Mouse (Mus musculus) stomach, embryonic 14.5 days (tissue): Measurements from ENCODE around the gene Trim7. TPM values are rescaled to one million over a fixed set of nuclear protein-coding genes. Genes with fewer than 3 reads are reported as not detected.

ENCODE experiments used
- polyA plus RNA-seq: library from polyadenylated mRNA; unstranded; fragments of >200 nt; fragmentation: Nextera tagmentation; extraction: Ambion mirVana; gene quantifications from 2 replicates; pipeline ENCODE4 v1.2.1, GENCODE M21; 2014

The Trim7 gene
- polyA plus RNA-seq, 1 experiment from 2014 or later = 2.1 TPM

Other genes with a start within 250 kb of the Trim7 start
- 984 TPM in 2 replicates for gene Rack1, start 25.8 kb upstream of the Trim7 start, polyA plus RNA-seq
- 5.8 and 6.2 TPM in 2 replicates for gene Trim41, start 8.8 kb upstream of the Trim7 start, polyA plus RNA-seq
- gene Gm12184, start 515 bp downstream of the Trim7 start, polyA plus RNA-seq = 4.5 and 4.9 TPM in 2 replicates
- gene Irgm1, start 45.5 kb downstream of the Trim7 start, polyA plus RNA-seq = 12.9 and 13.2 TPM in 2 replicates
- 0.12 and 0.28 TPM in 2 replicates for gene Gm5431, start 76.1 kb downstream of the Trim7 start, polyA plus RNA-seq
- 3.8 TPM in 2 replicates for gene Psme2b, start 120.0 kb downstream of the Trim7 start, polyA plus RNA-seq
- gene Olfr56, start 152.7 kb downstream of the Trim7 start, polyA plus RNA-seq = 0.21 TPM in 1 of 2 replicates, not detected in the other
- 0.67 and 0.73 TPM in 2 replicates for gene 9930111J21Rik1, start 153.3 kb downstream of the Trim7 start, polyA plus RNA-seq
- not detected in 2 replicates for gene Gm12185, start 166.1 kb downstream of the Trim7 start, polyA plus RNA-seq
- 1.0 and 1.4 TPM in 2 replicates for gene Tgtp1, start 168.0 kb downstream of the Trim7 start, polyA plus RNA-seq
- 0.81 and 1.2 TPM in 2 replicates for gene 9930111J21Rik2, start 225.1 kb downstream of the Trim7 start, polyA plus RNA-seq
- gene Tgtp2, start 238.1 kb downstream of the Trim7 start, polyA plus RNA-seq = 0.10 TPM in 1 of 2 replicates, not detected in the other